Mouse (Mus musculus): ENCODE data around the gene Olfr125.

DNA sequence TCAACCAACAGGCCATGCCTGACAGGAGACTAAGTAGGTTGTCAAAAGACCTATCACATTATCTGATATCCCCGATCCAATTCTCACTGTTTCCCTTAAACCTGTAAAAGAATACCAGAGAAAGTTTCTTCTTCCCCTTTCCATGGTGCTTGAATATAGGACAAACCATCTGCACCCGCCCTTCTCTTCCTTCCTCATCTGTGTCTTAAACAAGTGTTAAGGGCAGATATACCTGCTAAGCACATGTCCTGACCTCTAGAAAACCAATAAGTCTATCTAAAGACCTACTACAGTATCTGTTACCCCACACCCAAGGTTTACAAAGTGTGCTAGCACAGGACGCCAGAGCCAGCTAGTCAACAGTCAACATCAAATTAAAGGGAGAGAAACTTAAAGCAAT lies 41.1 kb downstream of the Olfr125 start:
- TF ChIP-seq CTCF (IDR thresholded peaks at IDR 0.05; ENCODE audit: low read depth, low read length) (no peak), EP300 (IDR thresholded peaks at IDR 0.05; ENCODE audit: insufficient read depth, low read depth, low read length) (no peak), POLR2A (IDR thresholded peaks at IDR 0.05; ENCODE audit: insufficient read depth, low read length) (no peak)
